Mouse (Mus musculus) megakaryocyte, embryonic 14.5 days (primary cell): ENCODE measurements around the gene Slc5a6. TPM values are rescaled to one million over a fixed set of nuclear protein-coding genes. Genes with fewer than 3 reads are reported as not detected.
A peak's percentile ranks its signal among the peaks of the same experiment; 100 is the strongest.

Source experiments
- H3K27me3 ChIP-seq: replicated peaks from 2 replicates; pipeline ENCODE3; 2012; ENCODE audit warnings: inconsistent platforms
- H3K36me3 ChIP-seq: replicated peaks from 2 replicates; pipeline ENCODE3; 2012; ENCODE audit warnings: low read length, inconsistent platforms, mixed read lengths
- H3K4me1 ChIP-seq: 2 replicates; pipeline ENCODE4 v1.6.1; 2012; ENCODE audit warnings: inconsistent platforms
- H3K4me3 ChIP-seq: replicated peaks from 2 replicates; pipeline ENCODE3; 2012; ENCODE audit warnings: moderate library complexity, mild to moderate bottlenecking, inconsistent platforms
- H3K9me3 ChIP-seq: 2 replicates; pipeline ENCODE4 v1.6.1; 2012; ENCODE audit warnings: inconsistent platforms
- FLI1 ChIP-seq: IDR thresholded peaks from 2 replicates; pipeline ENCODE4 v1.6.1; 2012; ENCODE audit warnings: low read length, inconsistent platforms, mixed read lengths
- GATA1 ChIP-seq: IDR thresholded peaks from 3 replicates; pipeline ENCODE4 v1.6.1; 2012; ENCODE audit warnings: mixed read lengths, low read length, inconsistent platforms, borderline replicate concordance
- polyA plus RNA-seq: library from polyadenylated mRNA; stranded (reverse); fragments of >175 nt; gene quantifications from 2 replicates; pipeline ENCODE4 v1.2.3, GENCODE M21; 2012; ENCODE audit warnings: low replicate concordance; ENCODE audit not compliant: insufficient read depth

Gene Slc5a6
- polyA plus RNA-seq = 5.0 and 8.2 TPM in 2 replicates

DNA sequence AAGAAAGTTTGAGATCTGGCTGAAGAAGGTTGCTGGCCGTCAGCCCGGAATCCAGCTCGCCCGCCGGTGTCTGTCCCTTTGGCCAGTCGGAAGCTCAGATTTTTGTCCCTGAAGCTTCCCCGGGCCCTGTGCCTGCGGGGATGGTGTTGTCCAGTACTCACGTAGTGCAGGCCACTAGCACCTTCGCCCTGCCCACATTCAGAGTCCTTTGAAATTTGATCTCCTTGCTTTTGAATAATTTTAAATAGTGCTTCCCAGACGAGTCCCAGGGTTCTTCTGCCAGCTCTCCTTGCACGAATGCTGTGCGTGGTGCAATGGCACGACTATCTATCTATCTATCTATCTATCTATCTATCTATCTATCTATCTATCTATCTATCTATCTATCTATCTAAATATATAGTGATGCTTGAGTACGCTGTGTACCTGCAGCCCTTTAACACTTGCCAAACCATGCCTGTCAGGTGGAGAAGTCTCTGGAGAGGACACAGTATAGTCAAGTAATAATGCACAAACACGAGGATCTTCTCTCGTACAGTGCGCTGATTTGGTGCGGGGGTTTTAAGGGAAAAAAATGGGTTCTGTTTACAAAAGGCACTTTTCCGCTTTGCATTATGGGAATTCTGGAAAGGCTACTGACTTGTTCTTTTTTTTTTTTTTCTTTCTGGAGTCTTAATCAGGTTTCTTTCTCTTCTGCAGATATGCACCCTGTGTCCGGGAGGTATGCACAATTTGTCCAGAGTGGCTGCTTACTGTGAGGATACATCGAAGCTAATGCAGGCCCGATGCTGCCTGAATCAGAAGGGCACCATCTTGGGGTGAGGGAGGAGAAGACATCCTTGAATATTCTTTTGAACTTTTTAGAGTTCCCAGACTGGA lies at the start of gene Slc5a6:
Slc5a6 (minus strand) TSS at position 162 of the 879 bp plus-strand sequence.
- TF ChIP-seq GATA1 (no peak), FLI1 (no peak)
- Histone ChIP-seq H3K27me3 (no peaks in the 10 kb centered on the region), H3K9me3 (no peaks in the 10 kb centered on the region), H3K4me3 (peak within 1 kb of the TSS; percentile 99), H3K4me1 (peaks cover 23% of the 10 kb centered on the region), H3K36me3 (peaks cover 27% of the 10 kb centered on the region)

DNA sequence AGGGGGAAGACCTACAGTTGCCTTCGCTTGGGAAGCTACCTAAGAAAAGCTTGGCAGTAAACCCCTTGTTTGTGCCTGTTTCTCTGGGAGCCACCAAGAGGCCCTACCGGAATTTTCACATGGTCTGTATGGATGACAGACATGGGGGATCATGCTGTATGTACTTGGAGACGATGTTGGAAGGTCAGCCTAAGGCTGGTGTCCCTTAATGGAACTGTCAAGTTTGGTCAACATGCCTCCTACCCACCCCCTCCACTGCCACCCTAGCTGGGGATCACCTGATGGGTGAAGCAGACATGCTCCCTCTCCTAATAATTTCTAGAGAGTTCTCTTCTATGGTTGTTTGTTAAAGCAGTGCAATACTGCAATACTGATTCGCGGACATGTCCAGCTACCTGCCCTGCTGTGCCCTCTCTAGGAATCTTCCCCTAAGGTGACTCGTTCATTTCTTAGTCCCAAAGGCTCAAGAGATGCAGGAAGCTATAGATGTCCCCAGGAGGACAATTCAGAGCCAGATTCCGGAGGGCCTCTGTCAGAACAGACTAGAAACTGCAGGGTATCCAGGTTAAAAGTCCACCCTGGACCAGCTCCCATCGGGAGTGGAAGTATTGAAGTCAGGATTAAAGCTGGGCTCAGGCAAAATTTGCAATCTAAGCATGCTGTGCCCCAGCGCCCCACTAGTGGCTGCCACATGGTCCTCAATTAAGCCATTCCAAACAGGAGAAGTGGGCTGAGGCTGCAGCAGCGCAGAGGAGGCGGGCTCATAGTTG lies 47.2 kb upstream of the Slc5a6 start:
- no peaks in the 10 kb centered on the region for H3K36me3 ChIP-seq
- peak overlapping the region; percentile 87 for H3K4me3 ChIP-seq
- peaks cover 5% of the 10 kb centered on the region for H3K9me3 ChIP-seq
- H3K27me3 ChIP-seq = peaks cover 90% of the 10 kb centered on the region
- TF ChIP-seq GATA1 (no peak), FLI1 (no peak)
- H3K4me1 ChIP-seq = peaks cover 38% of the 10 kb centered on the region

DNA sequence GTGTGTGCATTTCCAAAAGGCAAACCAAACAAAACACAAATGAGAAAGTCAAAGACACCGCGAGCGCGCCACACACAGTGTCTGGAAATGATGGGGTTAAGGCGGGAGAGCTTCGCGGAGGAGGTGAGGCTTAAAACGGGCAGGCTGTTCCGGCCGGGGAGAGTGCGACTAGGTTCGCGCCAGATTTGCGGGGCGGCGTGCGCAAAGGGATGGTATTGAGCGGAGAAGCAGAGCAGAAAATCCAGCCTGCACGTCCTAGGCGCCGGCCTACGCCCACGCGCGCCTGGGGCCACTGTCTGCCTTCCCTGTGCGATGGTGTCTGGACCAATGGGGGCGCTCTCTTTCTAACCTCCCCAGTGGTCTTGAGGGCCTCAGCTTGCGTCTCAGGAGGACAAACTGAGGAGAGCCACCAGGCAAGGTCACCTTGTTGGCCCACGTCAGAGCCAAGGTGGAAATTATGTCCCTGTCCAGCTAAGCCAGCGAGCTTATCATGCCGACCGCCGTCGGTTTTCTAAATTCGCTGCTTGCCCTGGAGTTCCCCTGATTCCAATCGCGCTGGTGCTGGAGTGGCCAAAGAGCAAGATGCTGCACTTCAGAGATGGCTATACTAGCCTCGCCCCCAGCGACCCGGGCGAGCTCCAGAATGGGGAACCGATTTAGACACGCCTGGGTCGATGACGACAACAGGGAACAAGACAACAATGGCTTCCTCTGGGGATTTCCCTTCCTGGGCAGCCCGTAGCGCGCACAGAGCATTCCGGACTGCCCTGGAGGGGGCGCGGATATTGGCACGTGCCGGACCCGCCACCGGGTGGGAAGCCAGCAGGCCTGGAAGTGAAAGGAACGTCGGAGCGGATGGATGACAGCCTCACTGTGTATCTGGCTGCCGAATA lies 46.3 kb upstream of the Slc5a6 start:
- peaks cover 95% of the 10 kb centered on the region for H3K27me3 ChIP-seq
- peak overlapping the region; percentile 87 for H3K4me3 ChIP-seq

DNA sequence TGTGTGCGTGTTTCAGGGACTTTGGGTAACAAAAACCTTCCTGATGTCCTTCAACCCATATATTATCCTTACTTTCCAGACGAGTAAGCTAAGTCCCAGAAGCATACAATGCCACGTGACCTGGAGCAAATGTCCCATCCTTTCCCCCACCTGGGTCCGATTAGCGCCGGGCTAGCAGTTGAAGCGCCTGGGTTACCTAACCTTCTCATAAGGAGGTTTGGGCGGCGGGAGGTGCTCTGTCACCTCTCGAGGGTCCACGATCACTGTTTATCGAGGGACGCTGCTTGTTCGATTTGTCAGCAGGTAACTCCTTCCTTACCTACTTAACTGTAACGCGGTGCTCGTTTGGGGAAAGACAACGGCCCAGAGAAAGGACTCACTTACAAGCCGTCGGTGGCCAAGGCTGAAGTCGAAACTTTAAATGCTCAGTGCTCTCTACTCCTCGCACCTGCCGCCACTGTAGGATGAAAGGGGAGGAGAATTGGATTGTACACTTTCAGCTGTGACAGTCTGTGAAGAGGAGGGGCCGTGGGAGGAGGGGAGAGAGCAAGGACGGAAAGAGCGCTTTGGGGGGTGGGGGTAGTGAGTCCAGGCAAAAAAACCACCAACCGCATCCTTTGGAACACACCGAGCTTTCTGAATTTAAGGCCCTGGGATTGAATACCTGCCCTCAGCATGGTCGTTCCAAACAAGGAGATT lies 45.5 kb upstream of the Slc5a6 start:
- Histone ChIP-seq H3K27me3 (peaks cover 96% of the 10 kb centered on the region), H3K4me3 (peak overlapping the region; percentile 87), H3K4me1 (peaks cover 38% of the 10 kb centered on the region), H3K9me3 (peaks cover 5% of the 10 kb centered on the region), H3K36me3 (no peaks in the 10 kb centered on the region)
- TF ChIP-seq FLI1 (no peak), GATA1 (no peak)

More for the DNA sequence above, 46.3 kb upstream of the Slc5a6 start:
- Histone ChIP-seq H3K4me1 (peaks cover 38% of the 10 kb centered on the region), H3K36me3 (no peaks in the 10 kb centered on the region), H3K9me3 (peaks cover 5% of the 10 kb centered on the region)
- TF ChIP-seq GATA1 (no peak), FLI1 (no peak)

DNA sequence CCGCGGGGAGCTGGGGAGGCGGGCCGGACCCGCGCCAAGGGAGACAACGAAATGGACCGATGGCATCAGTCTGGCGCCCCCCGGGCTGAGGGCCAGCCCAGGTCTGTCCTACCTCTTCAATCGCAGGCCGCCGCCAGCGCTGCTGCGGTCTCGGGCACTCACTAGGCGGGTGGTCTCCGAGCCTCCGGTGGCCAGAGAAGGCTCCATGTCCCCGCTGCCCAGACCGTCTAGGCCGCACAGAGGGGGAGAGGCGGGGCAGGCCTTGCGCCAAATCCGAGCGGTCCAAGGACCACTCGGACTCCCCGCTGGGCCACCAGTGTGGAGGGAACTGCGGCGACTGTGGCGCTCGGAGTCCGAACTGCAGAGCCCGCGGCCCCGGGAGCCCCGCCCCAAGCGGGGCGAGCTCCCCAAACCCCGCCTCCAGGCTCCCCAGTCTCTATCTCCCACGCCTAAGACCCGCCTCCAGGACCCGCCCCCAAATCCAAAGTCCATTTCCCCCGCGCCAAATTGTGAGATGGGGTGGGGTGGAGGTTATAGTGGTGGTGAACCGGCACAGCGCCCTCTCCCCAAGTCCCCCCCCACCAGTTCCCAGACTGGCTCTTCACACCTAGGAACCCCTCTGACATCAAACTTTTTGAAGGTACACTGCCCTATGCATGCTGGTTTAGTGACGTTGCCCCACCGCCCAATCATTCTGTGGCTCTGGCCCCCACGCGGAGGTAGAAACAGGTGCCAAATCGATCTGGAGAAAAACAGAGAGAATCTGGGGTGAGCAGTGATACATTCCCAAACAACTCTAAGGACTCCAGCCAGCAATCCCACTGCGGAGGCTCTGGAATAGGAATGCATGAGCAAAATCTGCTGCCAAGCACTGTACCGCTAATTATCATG lies 44.7 kb upstream of the Slc5a6 start:
- Histone ChIP-seq H3K36me3 (no peaks in the 10 kb centered on the region), H3K27me3 (peaks cover 97% of the 10 kb centered on the region), H3K4me3 (peak overlapping the region; percentile 83), H3K4me1 (peaks cover 38% of the 10 kb centered on the region), H3K9me3 (peaks cover 5% of the 10 kb centered on the region)
- no peak for TF ChIP-seq FLI1
- TF ChIP-seq GATA1 = no peak

DNA sequence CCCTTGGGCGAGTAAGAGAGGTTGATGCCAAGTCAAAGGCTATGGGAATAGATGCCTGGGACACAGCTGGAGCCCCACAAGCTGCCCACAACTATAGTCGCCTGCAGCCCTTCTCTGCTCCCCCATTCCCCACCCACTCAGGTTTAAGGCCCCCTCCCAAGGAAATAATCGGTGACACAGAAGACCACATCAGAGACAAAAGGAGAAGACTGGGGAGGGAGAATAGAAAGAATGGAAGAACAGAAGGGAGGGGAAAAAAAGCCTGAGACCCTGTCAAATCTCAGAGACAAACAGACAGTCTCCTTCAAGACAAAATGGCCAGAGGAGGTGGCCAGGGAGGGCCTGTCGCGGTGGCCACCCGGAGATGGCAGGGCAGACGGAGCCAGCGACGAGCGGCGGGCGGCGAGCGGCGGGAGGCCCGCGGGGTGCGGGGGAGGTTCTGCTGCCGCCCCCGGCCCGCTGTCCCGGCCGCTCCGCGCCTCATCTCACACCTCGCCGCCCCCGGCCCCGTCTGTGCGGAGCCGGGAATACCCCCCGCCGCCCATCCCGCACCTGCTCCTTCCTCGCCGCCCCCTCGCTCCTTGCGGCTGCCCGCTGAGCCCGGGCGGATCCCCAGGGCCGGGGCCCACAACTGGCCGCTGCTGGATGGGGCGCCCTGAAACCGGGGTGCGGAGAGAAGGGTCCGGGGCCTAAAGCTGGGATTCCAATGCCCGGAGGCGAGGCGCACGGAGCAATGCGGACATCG lies 43.7 kb upstream of the Slc5a6 start:
- Histone ChIP-seq H3K36me3 (no peaks in the 10 kb centered on the region), H3K4me3 (peak overlapping the region; percentile 83), H3K27me3 (peaks cover 98% of the 10 kb centered on the region), H3K4me1 (peaks cover 38% of the 10 kb centered on the region), H3K9me3 (peaks cover 4% of the 10 kb centered on the region)
- TF ChIP-seq GATA1 = no peak
- no peak for TF ChIP-seq FLI1

DNA sequence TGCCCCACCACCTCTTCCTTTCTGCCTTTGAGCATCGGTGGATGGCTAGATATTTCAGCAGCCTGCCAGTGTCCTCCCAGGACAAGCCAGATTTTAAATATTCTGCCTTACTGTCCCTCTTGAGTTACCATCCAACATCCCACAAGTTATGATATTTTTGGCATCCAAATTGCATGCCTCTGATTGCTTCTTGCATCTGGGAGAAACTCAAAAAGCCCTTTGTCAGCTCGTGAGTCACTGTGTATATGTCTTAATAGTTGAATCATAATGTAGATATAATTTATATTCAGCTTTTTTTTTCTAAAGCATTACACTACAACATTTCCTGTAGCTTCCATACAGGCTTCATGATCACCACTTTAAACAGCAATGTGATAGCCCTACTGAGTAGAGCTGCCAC lies 38.4 kb upstream of the Slc5a6 start:
- H3K27me3 ChIP-seq = peaks cover 77% of the 10 kb centered on the region
- TF ChIP-seq GATA1 (no peak), FLI1 (no peak)
- H3K36me3 ChIP-seq = no peaks in the 10 kb centered on the region
- H3K9me3 ChIP-seq = no peaks in the 10 kb centered on the region
- H3K4me3 ChIP-seq = no peak overlapping the region
- H3K4me1 ChIP-seq = peaks cover 27% of the 10 kb centered on the region
